Mouse (Mus musculus) MEL (cell line): Measurements from ENCODE around the gene Keap1.

ENCODE experiments used
- EP300 ChIP-seq, 2 experiments: IDR thresholded peaks; 2 replicates each; pipeline ENCODE4 v1.6.1; 2011; ENCODE audit warnings: improper control_type of control experiment in 2 of 2, low read length in 2 of 2, low read depth in 1 of 2, mild to moderate bottlenecking in 1 of 2
- ZNF384 ChIP-seq: IDR thresholded peaks from 2 replicates; pipeline ENCODE4 v1.6.1; 2012; ENCODE audit warnings: low read depth, mild to moderate bottlenecking, inconsistent platforms, low read length, improper control_type of control experiment

- TF ChIP-seq EP300 (IDR thresholded peaks at IDR 0.05; ENCODE audit: low read depth in 1 of 2, low read length in 2 of 2) = no peak
- no peak for TF ChIP-seq ZNF384
Observed at GRCm38 (mm10) chr9:21184733-21185132, 54.4 kb downstream of the Keap1 start.
